Mouse (Mus musculus) erythroblast, embryonic 14.5 days (primary cell): ENCODE measurements around the gene Cd2.

Source experiments
- GATA1 ChIP-seq: IDR thresholded peaks from 2 replicates; pipeline ENCODE4 v1.6.1; 2012; ENCODE audit warnings: low read length, inconsistent platforms, mixed read lengths
- TAL1 ChIP-seq: IDR thresholded peaks from 3 replicates; pipeline ENCODE4 v1.6.1; 2012; ENCODE audit warnings: low read length, inconsistent platforms, mixed read lengths

DNA sequence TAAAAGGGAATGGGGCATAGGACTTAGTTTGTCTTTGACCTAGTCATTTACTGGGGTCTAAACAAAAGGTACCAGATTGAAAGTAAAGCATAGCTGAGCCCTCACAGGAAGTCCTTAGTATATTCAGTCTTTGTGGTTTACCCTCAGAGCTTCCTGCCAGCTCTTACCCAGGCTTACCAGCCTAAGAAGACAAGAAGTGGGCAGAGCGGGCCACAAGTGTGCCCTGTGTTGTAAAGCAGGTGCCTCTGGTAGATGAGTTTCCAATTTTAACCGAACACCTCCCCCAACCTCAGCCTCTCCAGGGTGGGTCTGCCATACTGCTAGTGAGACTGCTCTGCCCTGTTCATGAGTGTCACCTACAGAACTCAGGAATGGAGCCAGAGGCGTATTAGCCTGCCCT is 12.9 kb downstream of the Cd2 start:
- TF ChIP-seq GATA1, result no peak
- TF ChIP-seq TAL1, result no peak
